Mouse (Mus musculus): ENCODE data around the gene Iqgap3. TPM values are rescaled to one million over a fixed set of nuclear protein-coding genes. Genes with fewer than 3 reads are reported as not detected.

The Iqgap3 gene
- total and polyA plus RNA-seq, 3 experiments, result 0.21 to 0.64 (median 0.45) TPM

DNA sequence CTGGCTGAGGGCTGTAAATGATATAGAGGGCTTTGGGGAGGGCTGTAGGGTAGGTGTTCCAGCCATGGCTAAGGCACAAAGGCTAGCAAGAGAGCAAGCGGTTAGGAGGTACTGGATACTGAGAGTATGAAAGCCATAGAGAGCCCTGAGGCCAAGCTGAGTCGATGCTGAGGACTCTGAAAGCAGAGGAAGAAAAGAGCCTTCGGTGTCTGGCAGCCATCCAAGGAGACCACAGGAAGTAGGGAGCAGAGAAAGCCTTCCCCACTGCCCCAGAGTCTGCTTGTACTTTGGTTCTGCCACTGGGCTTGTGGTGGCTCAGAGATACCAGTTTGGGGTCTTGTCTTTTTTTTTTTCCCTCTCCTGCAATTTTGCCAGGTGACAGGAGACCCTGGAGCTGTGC lies 18.5 kb downstream of the Iqgap3 start:
- no peaks in the 10 kb centered on the region for H3K79me2 ChIP-seq (replicated peaks; ENCODE audit: control insufficient read depth, insufficient read depth, low read length)
- no peak for TF ChIP-seq EP300 (IDR thresholded peaks at IDR 0.05; ENCODE audit: insufficient read depth, low read depth, low read length)
- no peak for TF ChIP-seq POLR2A (IDR thresholded peaks at IDR 0.05; ENCODE audit: insufficient read depth, low read depth, low read length)
- no peak for TF ChIP-seq CTCF (IDR thresholded peaks at IDR 0.05)
- H3K27ac ChIP-seq, result no peak overlapping the region
- no peak overlapping the region for H3K9ac ChIP-seq (ENCODE audit: low read depth, low read length)
- no peaks in the 10 kb centered on the region for H3K27me3 ChIP-seq (ENCODE audit: control insufficient read depth, insufficient read depth, low read length)
- WGBS, result 51% methylated on average over 3 of the region's 3 CpGs
- intact Hi-C loops (cut with DNase I), result no loop called here
- no peak overlapping the region for H3K4me3 ChIP-seq
- H3K36me3 ChIP-seq (ENCODE audit: control insufficient read depth, insufficient read depth, low read length), result no peaks in the 10 kb centered on the region
- peaks cover 8% of the 10 kb centered on the region for H3K4me1 ChIP-seq (ENCODE audit: control insufficient read depth, insufficient read depth, low read length)
- DNase-seq, result no peak

DNA sequence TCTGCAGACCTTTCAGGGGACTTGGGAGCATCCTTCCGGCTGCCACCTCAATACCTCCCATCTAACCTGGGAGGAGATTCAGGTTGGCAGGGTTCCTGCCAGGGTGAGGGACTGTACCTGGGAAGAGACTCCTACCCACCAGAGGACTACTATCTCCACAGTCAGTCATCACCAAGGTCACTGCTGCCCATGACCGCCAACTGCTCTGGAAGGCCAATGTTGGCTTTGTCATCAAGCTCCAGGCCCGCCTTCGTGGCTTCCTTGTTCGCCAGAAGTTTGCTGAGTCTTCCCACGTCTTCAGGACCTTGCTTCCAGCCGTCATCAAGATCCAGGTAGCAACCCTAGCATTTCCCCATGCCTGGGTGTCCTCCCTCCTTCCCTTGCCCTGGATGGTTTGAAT lies 20.0 kb downstream of the Iqgap3 start:
- WGBS, result 85% methylated on average over 7 of the region's 7 CpGs
- no peak for TF ChIP-seq EP300 (IDR thresholded peaks at IDR 0.05; ENCODE audit: insufficient read depth, low read depth, low read length)
- no peak for TF ChIP-seq CTCF (IDR thresholded peaks at IDR 0.05)
- no peak for TF ChIP-seq POLR2A (IDR thresholded peaks at IDR 0.05; ENCODE audit: insufficient read depth, low read depth, low read length)
- Histone ChIP-seq H3K4me1 (ENCODE audit: control insufficient read depth, insufficient read depth, low read length) (peaks cover 8% of the 10 kb centered on the region), H3K27ac (peak overlapping the region; percentile 56; the same call in 1 of the 2 replicates), H3K79me2 (replicated peaks; ENCODE audit: control insufficient read depth, insufficient read depth, low read length) (no peaks in the 10 kb centered on the region), H3K9ac (ENCODE audit: low read depth, low read length) (no peak overlapping the region), H3K36me3 (ENCODE audit: control insufficient read depth, insufficient read depth, low read length) (no peaks in the 10 kb centered on the region), H3K4me3 (no peak overlapping the region), H3K27me3 (ENCODE audit: control insufficient read depth, insufficient read depth, low read length) (no peaks in the 10 kb centered on the region)
- intact Hi-C loops (cut with DNase I), result no loop called here
- no peak for DNase-seq

GRCm38 (mm10) chr3:88102196-88102595 lies 20.4 kb downstream of the Iqgap3 start:
- no peak for DNase-seq
- Histone ChIP-seq H3K27me3 (ENCODE audit: control insufficient read depth, insufficient read depth, low read length) (no peaks in the 10 kb centered on the region), H3K9ac (ENCODE audit: low read depth, low read length) (no peak overlapping the region), H3K36me3 (ENCODE audit: control insufficient read depth, insufficient read depth, low read length) (no peaks in the 10 kb centered on the region), H3K4me1 (ENCODE audit: control insufficient read depth, insufficient read depth, low read length) (peaks cover 8% of the 10 kb centered on the region), H3K27ac (peak overlapping the region; percentile 56), H3K4me3 (no peak overlapping the region), H3K79me2 (replicated peaks; ENCODE audit: control insufficient read depth, insufficient read depth, low read length) (no peaks in the 10 kb centered on the region)
- intact Hi-C loops (cut with DNase I), result no loop called here
- TF ChIP-seq CTCF (IDR thresholded peaks at IDR 0.05) (no peak), EP300 (IDR thresholded peaks at IDR 0.05; ENCODE audit: insufficient read depth, low read depth, low read length) (no peak), POLR2A (IDR thresholded peaks at IDR 0.05; ENCODE audit: insufficient read depth, low read depth, low read length) (no peak)
- 45% methylated on average over 6 of the region's 6 CpGs for WGBS

DNA sequence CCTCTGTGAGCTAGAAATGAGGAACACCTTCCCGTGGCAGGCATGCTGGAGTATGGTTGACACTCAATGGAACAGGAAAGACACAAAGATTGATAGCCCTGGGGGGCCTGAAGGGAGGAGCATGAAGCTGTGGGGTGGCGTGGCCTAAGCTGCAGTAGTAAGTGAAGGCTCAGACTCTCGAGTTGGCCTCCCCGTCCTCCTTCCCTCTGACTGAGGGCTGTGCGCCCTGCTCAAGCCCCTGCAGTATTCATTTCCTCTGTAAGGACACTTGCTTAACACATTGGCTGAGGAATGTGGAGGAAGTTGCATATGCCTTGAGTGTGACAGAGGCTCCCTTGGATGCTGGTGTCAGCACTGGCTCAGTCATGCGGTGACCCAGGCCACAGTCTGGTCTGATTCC lies 20.8 kb downstream of the Iqgap3 start:
- Histone ChIP-seq H3K4me1 (ENCODE audit: control insufficient read depth, insufficient read depth, low read length) (peaks cover 8% of the 10 kb centered on the region), H3K27me3 (ENCODE audit: control insufficient read depth, insufficient read depth, low read length) (no peaks in the 10 kb centered on the region), H3K36me3 (ENCODE audit: control insufficient read depth, insufficient read depth, low read length) (no peaks in the 10 kb centered on the region), H3K9ac (ENCODE audit: low read depth, low read length) (no peak overlapping the region), H3K27ac (peak overlapping the region; percentile 56), H3K4me3 (no peak overlapping the region), H3K79me2 (replicated peaks; ENCODE audit: control insufficient read depth, insufficient read depth, low read length) (no peaks in the 10 kb centered on the region)
- WGBS, result 52% methylated on average over 6 of the region's 6 CpGs
- TF ChIP-seq CTCF (IDR thresholded peaks at IDR 0.05) (no peak), POLR2A (IDR thresholded peaks at IDR 0.05; ENCODE audit: insufficient read depth, low read depth, low read length) (no peak), EP300 (IDR thresholded peaks at IDR 0.05; ENCODE audit: insufficient read depth, low read depth, low read length) (no peak)
- intact Hi-C loops (cut with DNase I), result no loop called here
- peak; percentile 22 to 35 for DNase-seq

DNA sequence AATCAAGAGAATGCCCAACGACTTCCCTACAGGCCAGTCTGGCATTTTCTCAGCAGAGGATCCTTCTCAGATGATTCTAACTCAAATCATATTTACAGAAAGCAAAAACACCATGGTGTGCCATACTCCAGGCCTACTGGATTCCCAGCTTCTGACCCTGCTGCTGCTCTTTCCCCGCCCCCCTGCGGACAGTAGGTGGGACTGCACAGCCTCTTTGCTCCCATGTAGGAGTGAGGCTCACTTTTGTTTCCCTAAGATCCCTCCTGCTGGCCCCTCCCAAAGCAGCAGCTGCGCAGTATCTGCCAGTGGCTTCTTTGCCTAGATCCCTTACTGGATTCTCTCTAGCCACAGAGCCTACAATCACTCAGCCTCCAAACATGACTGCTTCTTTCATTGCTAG lies 24.4 kb downstream of the Iqgap3 start:
- Histone ChIP-seq H3K79me2 (replicated peaks; ENCODE audit: control insufficient read depth, insufficient read depth, low read length) (no peaks in the 10 kb centered on the region), H3K4me3 (no peak overlapping the region), H3K27me3 (ENCODE audit: control insufficient read depth, insufficient read depth, low read length) (no peaks in the 10 kb centered on the region), H3K36me3 (ENCODE audit: control insufficient read depth, insufficient read depth, low read length) (no peaks in the 10 kb centered on the region), H3K27ac (no peak overlapping the region), H3K4me1 (ENCODE audit: control insufficient read depth, insufficient read depth, low read length) (peaks cover 8% of the 10 kb centered on the region), H3K9ac (ENCODE audit: low read depth, low read length) (no peak overlapping the region)
- TF ChIP-seq CTCF (IDR thresholded peaks at IDR 0.05) (no peak), EP300 (IDR thresholded peaks at IDR 0.05; ENCODE audit: insufficient read depth, low read depth, low read length) (no peak), POLR2A (IDR thresholded peaks at IDR 0.05; ENCODE audit: insufficient read depth, low read depth, low read length) (no peak)
- 94% methylated on average over 4 of the region's 4 CpGs for WGBS
- intact Hi-C loops (cut with DNase I), result no loop called here
- no peak for DNase-seq

- intact Hi-C loops (cut with DNase I), result no loop called here
- Histone ChIP-seq H3K4me1 (ENCODE audit: control insufficient read depth, insufficient read depth, low read length) (no peaks in the 10 kb centered on the region), H3K4me3 (no peak overlapping the region), H3K9ac (ENCODE audit: low read depth, low read length) (no peak overlapping the region), H3K27ac (no peak overlapping the region), H3K27me3 (ENCODE audit: control insufficient read depth, insufficient read depth, low read length) (no peaks in the 10 kb centered on the region), H3K36me3 (ENCODE audit: control insufficient read depth, insufficient read depth, low read length) (no peaks in the 10 kb centered on the region), H3K79me2 (replicated peaks; ENCODE audit: control insufficient read depth, insufficient read depth, low read length) (no peaks in the 10 kb centered on the region)
- DNase-seq, result no peak
- TF ChIP-seq CTCF (IDR thresholded peaks at IDR 0.05) (no peak), EP300 (IDR thresholded peaks at IDR 0.05; ENCODE audit: insufficient read depth, low read depth, low read length) (no peak), POLR2A (IDR thresholded peaks at IDR 0.05; ENCODE audit: insufficient read depth, low read depth, low read length) (no peak)
- 94% methylated on average over 6 of the region's 6 CpGs for WGBS
These were observed 27.4 kb downstream of the Iqgap3 start for GRCm38 (mm10) chr3:88109126-88109525.

Data from heart, adult 2 months (tissue).